In the genomic region with DNA sequence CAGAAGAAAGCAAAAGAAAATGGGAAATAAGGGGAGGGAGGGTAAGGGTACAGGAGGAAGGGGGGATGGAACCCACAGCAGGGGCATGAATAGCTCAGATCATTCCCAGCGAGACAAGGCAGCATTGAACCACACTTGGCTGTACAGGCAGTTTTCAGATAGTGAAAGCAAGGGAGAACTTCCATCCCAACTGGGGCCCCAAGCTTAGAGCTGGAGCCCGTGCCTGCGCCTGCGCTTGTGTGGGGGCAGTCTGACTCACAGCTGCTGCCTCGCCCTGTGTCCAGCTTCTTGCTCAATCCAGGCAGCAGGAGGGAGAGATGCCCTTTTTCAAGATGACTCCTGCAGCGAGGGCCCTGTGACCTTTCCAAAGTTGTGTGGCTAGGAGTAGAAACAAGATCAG, we compare ENCODE assay signal across 9 mouse cellular contexts.
DNase-seq lines count a peak whose midpoint lies in the region; ATAC-seq lines count a peak whose summit lies in the region.
"Had no signal": no experiment of that assay in that cellular context is flagged by ENCODE, and none has a peak within 500 bp of the region (broad histone marks: within the 10 kb centered on the region; RNA-seq: fewer than 3 reads in every experiment).

No protein-coding gene starts in this region.

- H3K27me3 ChIP-seq in heart, embryonic 11.5 days (ENCODE audit: control insufficient read depth, insufficient read depth, low read length): no peaks in the 10 kb centered on the region
- H3K27me3 ChIP-seq: CH12.LX had no signal

- no peak overlapping the region for H3K4me3 ChIP-seq in heart, embryonic 11.5 days (ENCODE audit: low read depth, low read length)

- no peak overlapping the region for H3K4me2 ChIP-seq in heart, embryonic 11.5 days

- no peaks in the 10 kb centered on the region for H3K9me3 ChIP-seq in heart, embryonic 11.5 days (replicated peaks; ENCODE audit: control insufficient read depth, low read length)

- no peak overlapping the region for H3K27ac ChIP-seq in heart, embryonic 11.5 days (ENCODE audit: low read depth, low read length)

- 34% methylated on average over 6 of the region's 6 CpGs for WGBS in heart, embryonic 11.5 days (ENCODE audit: insufficient replicate concordance)

- peak; percentile 98 for DNase-seq in heart, adult 11 months
- peak; percentile 86 for DNase-seq in adrenal gland, adult 2 months
- peak; percentile 44 for DNase-seq in lung, postnatal 14 days
- DNase-seq in testis, postnatal 10 days (ENCODE audit: low spot score): peak; percentile 53
- DNase-seq in thymus, postnatal 0 days (ENCODE audit: low spot score): no peak

- H3K36me3 ChIP-seq in heart, embryonic 11.5 days (ENCODE audit: control insufficient read depth, insufficient read depth, low read length): no peaks in the 10 kb centered on the region

- no peak for ATAC-seq in heart, embryonic 11.5 days (replicated peaks; ENCODE audit: insufficient number of reproducible peaks, low FRiP score, low TSS enrichment)
- ATAC-seq in frontal cortex, adult (ENCODE audit: low TSS enrichment): peak; percentile 90
- ATAC-seq in hematopoietic stem cell, adult 5-6 weeks (replicated peaks in 1 of 2; ENCODE audit: insufficient read depth in 1 of 2, low FRiP score in 2 of 2, low TSS enrichment in 1 of 2, low read depth in 1 of 2, poor library complexity in 2 of 2, severe bottlenecking in 2 of 2): peak; percentile 62 to 64

- no peak overlapping the region for H3K9ac ChIP-seq in heart, embryonic 11.5 days (ENCODE audit: low read depth, low read length)

- H3K4me1 ChIP-seq in heart, embryonic 11.5 days (ENCODE audit: control insufficient read depth, insufficient read depth, low read length): no peaks in the 10 kb centered on the region; the same call in 1 of the 2 replicates
